Mouse (Mus musculus) kidney, postnatal 0 days (tissue): ENCODE measurements at regions not wholly inside any gene's neighbourhood (a gene's known extent, or its start where the extent isn't known, plus 50 kb on each side); places are given as distances from the start of the nearest gene placed in this dataset.

Experiments used
- ATAC-seq: fragments of 200-750 bp; cut with Nextera tagmentation; replicated peaks from 2 replicates; pipeline ENCODE4 v1.8.0; 2017; ENCODE audit warnings: low read depth, moderate number of reproducible peaks, moderate TSS enrichment, moderate library complexity; ENCODE audit not compliant: low FRiP score
- DNase-seq: peaks from one replicate; pipeline ENCODE4 v3.0.0-alpha.2; 2016; ENCODE audit warnings: low spot score
- H3K27ac ChIP-seq: fragments of 300-500 bp; sonication (generic); 2 replicates; pipeline ENCODE4 v1.5.1; 2014; ENCODE audit warnings: mild to moderate bottlenecking
- H3K27me3 ChIP-seq: fragments of 300-500 bp; sonication (generic); 2 replicates; pipeline ENCODE4 v1.6.1; 2014; ENCODE audit warnings: low read length, mixed read lengths; ENCODE audit not compliant: insufficient read depth
- H3K36me3 ChIP-seq: fragments of 300-500 bp; sonication (generic); 2 replicates; pipeline ENCODE4 v1.6.1; 2014; ENCODE audit warnings: low read length, mixed read lengths; ENCODE audit not compliant: insufficient read depth
- H3K4me1 ChIP-seq: fragments of 300-500 bp; sonication (generic); replicated peaks from 2 replicates; pipeline ENCODE4 v1.6.1; 2014; ENCODE audit warnings: antibody characterized with exemption, low read length, mixed read lengths; ENCODE audit not compliant: insufficient read depth
- H3K4me2 ChIP-seq: fragments of 300-500 bp; sonication (generic); 2 replicates; pipeline ENCODE4 v1.6.1; 2014; ENCODE audit warnings: mild to moderate bottlenecking, low read length, moderate library complexity, mixed read lengths
- H3K4me3 ChIP-seq: fragments of 300-500 bp; sonication (generic); replicated peaks from 2 replicates; pipeline ENCODE4 v1.5.1; 2014; ENCODE audit warnings: low read depth, low read length
- H3K9ac ChIP-seq: fragments of 300-500 bp; sonication (generic); 2 replicates; pipeline ENCODE4 v1.6.1; 2014; ENCODE audit warnings: low read depth, low read length
- H3K9me3 ChIP-seq: fragments of 300-500 bp; sonication (generic); replicated peaks from 2 replicates; pipeline ENCODE4 v1.6.1; 2016; ENCODE audit warnings: low read length, inconsistent platforms, mixed read lengths
- CTCF ChIP-seq: IDR thresholded peaks from 2 replicates; pipeline ENCODE4 v1.5.1; 2016; ENCODE audit warnings: antibody characterized with exemption, low read depth, mild to moderate bottlenecking, moderate library complexity
- WGBS: fragments of 180-500 bp; shearing (Covaris S2); extraction: QIAGEN DNeasy Blood & Tissue Kit; methylation state at CpG from one replicate; pipeline ENCODE4 v1.1.7; 2014; 5-methylcytosine and 5-hydroxymethylcytosine counted together

- Histone ChIP-seq H3K4me1 (no peaks in the 10 kb centered on the region), H3K27ac (no peak overlapping the region), H3K9me3 (no peaks in the 10 kb centered on the region), H3K4me2 (no peak overlapping the region), H3K4me3 (no peak overlapping the region), H3K9ac (no peak overlapping the region), H3K27me3 (no peaks in the 10 kb centered on the region), H3K36me3 (no peaks in the 10 kb centered on the region)
- TF ChIP-seq CTCF, result no peak
- peak; percentile 19 for DNase-seq
- 42% methylated on average over 4 of the region's 4 CpGs for WGBS
- no peak for ATAC-seq
Observed at GRCm38 (mm10) chr14:46202818-46203217, 176.4 kb upstream of the Gm15217 start.

- Histone ChIP-seq H3K36me3 (no peaks in the 10 kb centered on the region), H3K27ac (no peak overlapping the region), H3K4me3 (no peak overlapping the region), H3K4me2 (no peak overlapping the region), H3K9me3 (no peaks in the 10 kb centered on the region), H3K9ac (no peak overlapping the region), H3K4me1 (no peaks in the 10 kb centered on the region), H3K27me3 (no peaks in the 10 kb centered on the region)
- DNase-seq (no peak), ATAC-seq (no peak)
- 70% methylated on average over 4 of the region's 4 CpGs for WGBS
- TF ChIP-seq CTCF, result no peak
Observed at GRCm38 (mm10) chr14:46220483-46220882, 158.7 kb upstream of the Gm15217 start.

- no peak for TF ChIP-seq CTCF
- Histone ChIP-seq H3K4me3 (no peak overlapping the region), H3K9ac (no peak overlapping the region), H3K27ac (no peak overlapping the region), H3K4me2 (no peak overlapping the region), H3K4me1 (no peaks in the 10 kb centered on the region), H3K9me3 (no peaks in the 10 kb centered on the region), H3K27me3 (no peaks in the 10 kb centered on the region), H3K36me3 (no peaks in the 10 kb centered on the region)
- no peak for DNase-seq
- no peak for ATAC-seq
- 87% methylated on average over 4 of the region's 4 CpGs for WGBS
Observed at GRCm38 (mm10) chr14:46221897-46222669, 157.1 kb upstream of the Gm15217 start.

GRCm38 (mm10) chr14:46223008-46223407 lies 156.2 kb upstream of the Gm15217 start:
- H3K4me2 ChIP-seq, result no peak overlapping the region
- H3K36me3 ChIP-seq, result no peaks in the 10 kb centered on the region
- ATAC-seq (no peak), DNase-seq (no peak)
- no peak overlapping the region for H3K9ac ChIP-seq
- 80% methylated on average over 6 of the region's 6 CpGs for WGBS
- H3K27me3 ChIP-seq, result no peaks in the 10 kb centered on the region
- H3K27ac ChIP-seq, result no peak overlapping the region
- H3K4me3 ChIP-seq, result no peak overlapping the region
- no peaks in the 10 kb centered on the region for H3K4me1 ChIP-seq
- no peak for TF ChIP-seq CTCF
- no peaks in the 10 kb centered on the region for H3K9me3 ChIP-seq

- Histone ChIP-seq H3K9ac (no peak overlapping the region), H3K9me3 (no peaks in the 10 kb centered on the region), H3K4me2 (no peak overlapping the region), H3K36me3 (no peaks in the 10 kb centered on the region), H3K27ac (no peak overlapping the region), H3K4me1 (no peaks in the 10 kb centered on the region), H3K4me3 (no peak overlapping the region), H3K27me3 (no peaks in the 10 kb centered on the region)
- DNase-seq (peak; percentile 68), ATAC-seq (no peak)
- TF ChIP-seq CTCF, result no peak
- 59% methylated on average over 4 of the region's 4 CpGs for WGBS
Observed at GRCm38 (mm10) chr14:46224421-46224950, 154.7 kb upstream of the Gm15217 start.

GRCm38 (mm10) chr14:46225851-46226608 lies 153.2 kb upstream of the Gm15217 start:
- H3K4me3 ChIP-seq, result no peak overlapping the region
- DNase-seq (peak; percentile 81), ATAC-seq (peak; percentile 43; the same call in 1 of the 2 replicates)
- no peak overlapping the region for H3K27ac ChIP-seq
- H3K9me3 ChIP-seq, result no peaks in the 10 kb centered on the region
- TF ChIP-seq CTCF, result no peak
- 37% methylated on average over 6 of the region's 6 CpGs for WGBS
- H3K4me2 ChIP-seq, result no peak overlapping the region
- H3K36me3 ChIP-seq, result no peaks in the 10 kb centered on the region
- no peak overlapping the region for H3K9ac ChIP-seq
- H3K4me1 ChIP-seq, result no peaks in the 10 kb centered on the region
- H3K27me3 ChIP-seq, result no peaks in the 10 kb centered on the region
